Mouse (Mus musculus) embryonic facial prominence, embryonic 12.5 days (tissue): ENCODE measurements around the gene Ube4b. TPM values are rescaled to one million over a fixed set of nuclear protein-coding genes. Genes with fewer than 3 reads are reported as not detected.
"Not testable (repeated sequence)": the region's sequence is repeated elsewhere in the genome, so short reads cannot be mapped to it uniquely, and the experiment has no call there.

Experiments used
- ATAC-seq: fragments of 200-750 bp; cut with Nextera tagmentation; 2 replicates; pipeline ENCODE4 v1.8.0; 2017; ENCODE audit not compliant: insufficient number of reproducible peaks, insufficient read depth, low FRiP score, low TSS enrichment
- H3K27ac ChIP-seq: fragments of 300-500 bp; sonication (generic); 2 replicates; pipeline ENCODE4 v1.5.1; 2016; ENCODE audit warnings: mild to moderate bottlenecking
- H3K27me3 ChIP-seq: fragments of 300-500 bp; sonication (generic); 2 replicates; pipeline ENCODE4 v1.6.1; 2016; ENCODE audit warnings: mild to moderate bottlenecking, moderate library complexity
- H3K36me3 ChIP-seq: fragments of 300-500 bp; sonication (generic); 2 replicates; pipeline ENCODE4 v1.6.1; 2016; ENCODE audit warnings: mild to moderate bottlenecking
- H3K4me1 ChIP-seq: fragments of 300-500 bp; sonication (generic); 2 replicates; pipeline ENCODE4 v1.6.1; 2016
- H3K4me2 ChIP-seq: fragments of 300-500 bp; sonication (generic); replicated peaks from 2 replicates; pipeline ENCODE4 v1.6.1; 2016; ENCODE audit warnings: mild to moderate bottlenecking, moderate library complexity
- H3K4me3 ChIP-seq: fragments of 300-500 bp; sonication (generic); 2 replicates; pipeline ENCODE4 v1.5.1; 2016; ENCODE audit warnings: mild to moderate bottlenecking
- H3K9ac ChIP-seq: fragments of 300-500 bp; sonication (generic); 2 replicates; pipeline ENCODE4 v1.6.1; 2016; ENCODE audit warnings: mild to moderate bottlenecking, moderate library complexity
- H3K9me3 ChIP-seq: fragments of 300-500 bp; sonication (generic); 2 replicates; pipeline ENCODE4 v1.6.1; 2016; ENCODE audit warnings: mild to moderate bottlenecking, moderate library complexity
- WGBS: fragments of 180-500 bp; shearing (Covaris S2); methylation state at CpG from one replicate; pipeline ENCODE4 v1.1.7; 2016; 5-methylcytosine and 5-hydroxymethylcytosine counted together
- polyA plus RNA-seq: library from polyadenylated mRNA; unstranded; fragments of >200 nt; fragmentation: Nextera tagmentation; extraction: Ambion mirVana; gene quantifications from 2 replicates; pipeline ENCODE4 v1.2.1, GENCODE M21; 2016

Gene Ube4b
- 66.9 and 67.5 TPM in 2 replicates for polyA plus RNA-seq

DNA sequence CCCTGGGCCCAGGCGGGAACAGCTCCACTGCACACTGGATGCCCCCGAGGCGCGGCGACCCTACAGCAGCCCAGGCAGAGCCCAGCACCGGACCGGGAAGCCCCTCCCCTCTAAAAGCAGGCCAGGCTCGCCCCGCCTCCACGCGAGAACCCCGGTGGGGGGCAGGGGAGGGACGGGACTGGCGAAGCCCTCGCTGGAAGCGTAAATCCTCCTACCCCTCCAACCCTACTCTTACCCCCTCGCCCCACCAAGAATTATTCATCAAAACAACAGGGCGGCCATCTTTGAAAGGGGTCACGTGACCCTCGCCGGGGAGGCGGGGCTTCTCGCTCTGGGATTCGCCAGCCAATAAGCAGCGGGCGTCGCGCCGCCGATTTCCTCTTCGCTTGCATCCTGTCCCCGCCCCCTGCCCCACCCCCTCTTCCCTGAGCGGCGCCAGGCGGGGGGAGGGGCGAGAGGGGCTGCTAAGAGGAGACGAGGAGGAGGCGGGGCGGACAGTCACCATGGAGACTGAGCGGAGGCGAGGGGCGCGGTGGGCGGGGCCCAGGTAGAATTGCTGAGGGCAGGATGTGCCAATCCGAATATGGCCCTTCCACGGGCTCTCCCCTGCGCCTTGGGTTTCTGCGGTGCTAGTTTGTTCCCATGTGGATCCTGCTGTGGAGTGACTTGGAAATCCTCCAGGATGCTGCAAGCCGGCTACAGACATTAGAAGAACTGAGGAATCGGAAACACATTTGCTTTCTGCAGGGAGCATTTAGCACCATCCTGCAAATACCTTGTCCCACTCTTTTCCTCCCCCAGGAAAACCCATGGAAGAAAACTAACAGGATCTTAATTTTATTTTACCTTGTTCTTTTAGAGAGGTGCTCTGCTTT, at the start of gene Ube4b:
Ube4b (minus strand) TSS at position 425 of the 875 bp plus-strand sequence.
- Histone ChIP-seq H3K27me3 (no peaks in the 10 kb centered on the region), H3K9me3 (no peaks in the 10 kb centered on the region), H3K27ac (peak within 1 kb of the TSS; percentile 99), H3K4me3 (peak within 1 kb of the TSS; percentile 81), H3K36me3 (no peaks in the 10 kb centered on the region), H3K9ac (peak within 1 kb of the TSS; percentile 84), H3K4me1 (peaks cover 7% of the 10 kb centered on the region), H3K4me2 (peak within 1 kb of the TSS; percentile 65)
- WGBS: under 1% methylated on average over 47 of the region's 50 CpGs
- peak; percentile 92 for ATAC-seq

DNA sequence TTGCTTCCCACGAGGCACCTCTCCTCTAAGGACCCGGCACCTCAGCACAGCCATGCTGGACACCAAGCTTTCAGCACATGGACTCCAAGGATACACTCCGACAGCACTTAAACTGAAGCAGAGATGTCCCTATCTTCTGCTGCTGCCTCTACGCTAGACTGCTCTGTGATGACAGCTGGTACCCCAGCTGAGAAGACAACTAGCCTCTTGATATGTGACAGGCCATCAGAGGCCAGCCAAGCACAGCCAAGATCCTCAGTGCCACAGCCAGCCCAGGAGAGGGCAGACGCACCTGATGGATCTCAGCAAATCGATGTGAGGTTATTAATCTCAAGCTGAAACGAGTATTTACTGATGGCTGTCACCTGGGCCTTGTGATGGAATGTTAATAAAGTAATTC, 48.5 kb upstream of the Ube4b start:
- Histone ChIP-seq H3K9me3 (no peaks in the 10 kb centered on the region), H3K27ac (no peak overlapping the region), H3K4me2 (no peak overlapping the region), H3K4me1 (no peaks in the 10 kb centered on the region; the same call in 1 of the 2 replicates), H3K4me3 (no peak overlapping the region), H3K9ac (no peak overlapping the region), H3K36me3 (peaks cover 10% of the 10 kb centered on the region), H3K27me3 (no peaks in the 10 kb centered on the region)
- 83% methylated on average over 7 of the region's 7 CpGs for WGBS
- no peak for ATAC-seq

DNA sequence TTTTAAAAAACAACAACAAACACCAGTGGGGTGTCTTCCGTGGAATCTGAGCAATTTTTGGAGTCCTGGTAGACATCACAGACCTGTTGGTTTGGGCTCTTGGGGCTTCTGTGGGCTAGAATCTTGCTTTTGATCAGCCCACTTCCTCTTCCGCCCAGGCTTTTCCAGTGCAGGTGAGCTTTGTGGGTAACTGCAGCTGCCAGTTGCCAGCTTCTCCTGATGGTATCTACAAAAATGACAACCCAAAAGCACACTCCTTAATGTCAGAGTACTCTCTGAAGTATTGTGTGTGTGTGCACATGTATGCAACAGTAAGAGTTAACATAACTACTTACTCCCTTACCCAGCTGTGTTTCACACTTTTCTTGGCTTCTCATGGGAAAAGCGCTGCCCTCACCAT, 43.0 kb upstream of the Ube4b start:
- WGBS: 91% methylated on average over 3 of the region's 3 CpGs

DNA sequence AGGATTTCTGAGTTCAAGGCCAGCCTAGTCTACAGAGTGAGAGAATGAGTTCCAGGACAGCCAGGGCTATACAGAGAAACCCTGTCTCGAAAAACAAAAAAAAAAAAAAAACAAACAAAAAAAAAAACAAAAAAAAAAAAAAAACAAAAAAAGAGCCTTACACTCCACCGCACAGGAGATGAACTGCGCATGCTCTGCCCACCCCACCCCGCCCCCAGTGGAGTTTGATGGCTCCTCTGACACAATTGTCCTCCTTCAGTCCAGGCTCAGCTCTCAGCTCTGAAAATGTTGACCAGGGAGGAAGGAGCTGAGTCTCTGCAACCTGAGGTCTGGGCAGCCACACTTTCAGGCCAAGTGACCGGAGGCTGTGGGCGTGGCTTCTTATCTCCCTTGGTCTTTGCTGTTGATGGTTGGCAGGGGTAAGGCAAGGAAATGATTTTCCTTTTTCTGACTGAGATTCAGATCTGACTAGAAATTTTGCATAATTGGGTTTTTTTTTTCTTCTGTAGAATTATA, 36.9 kb upstream of the Ube4b start:
- no peaks in the 10 kb centered on the region for H3K27me3 ChIP-seq
- 68% methylated on average over 6 of the region's 6 CpGs for WGBS
- no peak overlapping the region for H3K4me3 ChIP-seq

More for the DNA sequence above, 43.0 kb upstream of the Ube4b start:
- Histone ChIP-seq H3K9me3 (no peaks in the 10 kb centered on the region), H3K27me3 (no peaks in the 10 kb centered on the region), H3K36me3 (peaks cover 32% of the 10 kb centered on the region), H3K4me3 (no peak overlapping the region), H3K4me2 (no peak overlapping the region), H3K4me1 (no peaks in the 10 kb centered on the region), H3K9ac (no peak overlapping the region), H3K27ac (no peak overlapping the region)
- no peak for ATAC-seq

DNA sequence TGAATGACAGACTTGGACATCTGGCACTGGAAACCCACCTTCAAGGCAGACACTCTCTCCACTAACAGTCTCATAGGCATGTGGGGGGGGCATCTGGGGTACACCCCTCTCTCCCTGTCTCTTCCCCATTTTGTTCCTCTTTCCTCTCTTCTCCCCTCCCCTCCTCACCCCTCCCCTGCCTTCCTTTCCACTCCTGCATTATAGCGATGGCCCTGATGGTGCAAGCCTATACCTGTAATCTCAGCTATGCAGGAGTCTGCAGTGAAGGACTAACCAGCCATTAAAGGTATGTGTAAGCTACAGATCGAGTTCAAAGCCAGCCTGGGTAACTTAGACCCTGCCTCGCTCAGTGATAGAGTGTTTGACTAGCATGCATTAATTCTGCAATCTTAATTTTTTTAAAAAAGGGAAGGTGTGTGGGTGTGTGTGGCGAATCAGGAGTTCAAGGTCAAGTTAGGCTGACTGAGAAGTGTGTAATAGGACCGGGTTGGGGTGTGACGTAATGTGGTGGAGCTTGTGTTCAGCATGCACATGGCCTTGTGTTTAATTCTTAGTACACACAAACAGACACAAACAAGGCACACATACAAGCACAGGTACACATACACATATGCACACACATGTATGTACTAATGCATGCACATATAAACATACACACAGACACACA, 35.9 kb upstream of the Ube4b start:
- H3K9ac ChIP-seq: no peak overlapping the region
- no peak overlapping the region for H3K27ac ChIP-seq
- WGBS: 83% methylated on average over 6 of the region's 6 CpGs
- H3K4me1 ChIP-seq: no peaks in the 10 kb centered on the region
- H3K4me3 ChIP-seq: no peak overlapping the region
- H3K9me3 ChIP-seq: no peaks in the 10 kb centered on the region
- no peak overlapping the region for H3K4me2 ChIP-seq
- ATAC-seq: no peak
- H3K27me3 ChIP-seq: no peaks in the 10 kb centered on the region
- H3K36me3 ChIP-seq: 0 out of 2 replicates have a peak, but pooled peaks cover 1% of the 10 kb centered on the region

More for the DNA sequence above, 36.9 kb upstream of the Ube4b start:
- Histone ChIP-seq H3K36me3 (0 out of 2 replicates have a peak, but pooled peaks cover 8% of the 10 kb centered on the region), H3K9me3 (no peaks in the 10 kb centered on the region), H3K4me1 (no peaks in the 10 kb centered on the region), H3K9ac (no peak overlapping the region), H3K27ac (no peak overlapping the region), H3K4me2 (no peak overlapping the region)
- ATAC-seq: no peak

DNA sequence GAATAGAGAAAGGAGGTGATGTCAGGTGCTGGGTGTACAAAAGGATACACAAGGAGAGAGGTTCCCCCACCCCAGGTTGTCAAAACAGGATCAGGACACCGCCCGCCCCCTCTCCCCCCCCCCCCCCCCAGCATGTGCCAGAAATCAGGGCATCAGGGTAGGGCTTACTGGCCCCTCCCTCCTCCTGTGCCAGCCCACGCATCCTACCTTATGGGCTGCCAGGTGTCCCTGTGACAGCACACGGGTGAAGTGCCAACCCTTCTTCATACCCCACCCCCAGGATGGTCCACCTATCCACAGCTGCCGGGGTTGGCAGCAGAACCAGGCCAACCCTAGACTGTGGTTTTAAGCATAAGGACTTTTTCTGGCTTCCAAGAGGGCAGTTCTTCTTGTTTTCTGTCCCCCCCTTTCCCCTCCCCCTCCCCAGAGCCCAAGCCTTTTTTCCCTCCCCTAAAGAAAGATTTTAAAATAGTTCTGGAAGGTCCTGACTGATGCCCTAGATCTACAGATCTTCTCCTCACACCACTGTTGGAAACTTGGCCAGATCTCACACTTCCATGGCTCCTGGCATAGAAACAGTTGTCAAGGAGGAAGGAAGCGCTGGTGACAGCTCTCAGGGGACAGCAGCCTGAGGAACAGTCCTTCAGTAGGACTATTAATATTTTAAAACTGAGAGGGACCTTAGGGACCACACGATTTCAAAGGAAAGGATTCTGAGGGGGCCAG, 35.2 kb upstream of the Ube4b start:
- no peaks in the 10 kb centered on the region for H3K4me1 ChIP-seq
- WGBS: 75% methylated on average over 5 of the region's 7 CpGs
- ATAC-seq: no peak
- no peak overlapping the region for H3K4me3 ChIP-seq
- H3K27me3 ChIP-seq: no peaks in the 10 kb centered on the region
- no peaks in the 10 kb centered on the region for H3K9me3 ChIP-seq
- no peak overlapping the region for H3K4me2 ChIP-seq
- no peaks in the 10 kb centered on the region for H3K36me3 ChIP-seq
- no peak overlapping the region for H3K27ac ChIP-seq
- no peak overlapping the region for H3K9ac ChIP-seq

DNA sequence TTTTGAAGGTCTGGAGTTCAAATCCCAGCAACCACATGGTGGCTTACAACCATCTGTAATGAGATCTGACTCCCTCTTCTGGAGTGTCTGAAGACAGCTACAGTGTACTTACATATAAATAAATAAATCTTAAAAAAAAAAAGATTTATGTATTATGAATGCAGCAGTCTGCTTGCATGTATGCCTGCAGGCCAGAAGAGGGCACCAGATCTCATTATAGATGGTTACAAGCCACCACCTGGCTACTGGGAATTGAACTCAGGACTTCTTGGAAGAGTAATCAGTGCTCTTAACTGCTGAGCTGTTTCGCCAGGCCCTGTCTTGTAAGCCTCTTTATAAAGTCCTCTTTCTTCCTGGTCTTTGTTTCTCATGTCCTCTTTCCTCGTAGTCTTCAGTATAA, 33.9 kb upstream of the Ube4b start:
- WGBS: 88% methylated on average over 2 of the region's 2 CpGs
- not testable (repeated sequence) for ATAC-seq, H3K27ac ChIP-seq, H3K27me3 ChIP-seq, H3K4me3 ChIP-seq, H3K9me3 ChIP-seq, H3K36me3 ChIP-seq, H3K4me2 ChIP-seq, H3K4me1 ChIP-seq, H3K9ac ChIP-seq

DNA sequence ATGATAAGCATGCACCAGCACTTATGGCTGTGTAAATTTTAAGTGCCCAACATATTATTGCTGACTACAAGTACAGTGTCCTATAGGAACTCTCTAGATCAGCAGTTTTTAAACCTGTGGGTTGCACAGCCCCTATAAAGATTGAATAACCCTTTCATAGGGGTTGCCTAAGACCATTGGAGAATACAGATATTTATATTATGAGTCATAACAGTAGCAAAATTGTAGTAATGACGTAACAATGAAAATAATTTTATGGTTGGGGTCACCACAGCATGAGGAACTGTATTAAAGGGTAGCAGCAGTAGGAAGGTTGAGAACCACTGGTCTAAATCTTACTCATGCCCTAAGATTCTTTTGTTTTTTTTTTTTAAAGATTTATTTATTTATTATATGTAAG, 32.9 kb upstream of the Ube4b start:
- H3K36me3 ChIP-seq: no peaks in the 10 kb centered on the region
- no peaks in the 10 kb centered on the region for H3K27me3 ChIP-seq
- no peak overlapping the region for H3K4me2 ChIP-seq
- no peak overlapping the region for H3K9ac ChIP-seq
- H3K4me1 ChIP-seq: no peaks in the 10 kb centered on the region
- ATAC-seq: no peak
- no peak overlapping the region for H3K4me3 ChIP-seq
- WGBS: 78% methylated on average over 1 of the region's 1 CpGs
- H3K27ac ChIP-seq: no peak overlapping the region
- H3K9me3 ChIP-seq: no peaks in the 10 kb centered on the region

DNA sequence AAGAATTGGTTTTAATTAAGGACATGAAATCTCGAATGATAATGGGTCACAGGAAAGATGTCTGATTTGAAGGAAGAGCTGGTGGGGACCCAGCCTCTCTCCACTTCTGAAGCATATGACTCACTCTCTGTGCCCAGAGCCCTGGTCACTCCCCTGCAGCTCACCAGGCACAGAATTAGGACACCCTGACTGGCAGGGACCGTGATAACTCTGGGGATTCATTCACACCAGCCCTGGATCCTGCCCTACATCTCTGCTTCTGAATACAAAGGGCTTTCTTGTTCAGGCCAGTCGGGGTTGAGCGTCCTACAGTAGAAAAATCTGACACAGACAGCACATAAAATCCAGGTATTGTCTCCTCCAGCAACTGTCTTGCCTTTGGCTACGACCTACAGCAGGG, 32.0 kb upstream of the Ube4b start:
- Histone ChIP-seq H3K4me1 (no peaks in the 10 kb centered on the region), H3K27me3 (no peaks in the 10 kb centered on the region), H3K9ac (no peak overlapping the region), H3K36me3 (no peaks in the 10 kb centered on the region), H3K4me2 (no peak overlapping the region), H3K4me3 (no peak overlapping the region), H3K27ac (no peak overlapping the region), H3K9me3 (no peaks in the 10 kb centered on the region)
- WGBS: 29% methylated on average over 5 of the region's 5 CpGs
- no peak for ATAC-seq

DNA sequence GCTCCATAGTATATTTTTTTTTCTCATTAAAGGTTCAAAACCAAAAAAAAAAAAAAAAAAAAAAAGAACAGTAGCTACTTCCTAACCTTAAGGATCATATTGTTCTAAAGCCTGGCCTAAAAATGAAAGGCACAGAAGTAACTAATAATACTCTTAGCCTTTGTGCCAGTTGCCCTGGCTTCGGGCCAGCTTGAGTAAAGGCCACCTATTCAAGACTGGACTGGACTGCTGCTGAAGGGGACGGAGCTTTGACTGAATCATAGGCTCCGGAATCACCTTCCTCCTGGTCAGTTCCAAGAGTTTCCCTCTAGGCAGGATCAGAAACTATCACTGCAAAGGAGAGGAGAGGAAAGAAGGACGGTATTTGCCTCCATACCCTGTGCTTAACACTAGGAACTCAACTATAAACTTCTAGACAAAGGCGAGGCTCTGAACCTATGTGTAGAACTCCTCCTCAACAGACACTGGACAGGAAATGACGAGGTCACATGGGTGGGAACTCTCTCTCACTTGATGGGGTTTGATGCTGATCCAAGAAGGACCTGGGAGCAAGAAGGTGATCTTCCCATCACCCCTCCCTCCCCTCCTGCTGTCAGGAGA, 31.4 kb upstream of the Ube4b start:
- 77% methylated on average over 6 of the region's 6 CpGs for WGBS
- Histone ChIP-seq H3K9ac (no peak overlapping the region), H3K4me1 (no peaks in the 10 kb centered on the region), H3K9me3 (no peaks in the 10 kb centered on the region), H3K27ac (no peak overlapping the region), H3K27me3 (no peaks in the 10 kb centered on the region), H3K4me3 (no peak overlapping the region), H3K4me2 (no peak overlapping the region), H3K36me3 (no peaks in the 10 kb centered on the region)
- ATAC-seq: no peak

DNA sequence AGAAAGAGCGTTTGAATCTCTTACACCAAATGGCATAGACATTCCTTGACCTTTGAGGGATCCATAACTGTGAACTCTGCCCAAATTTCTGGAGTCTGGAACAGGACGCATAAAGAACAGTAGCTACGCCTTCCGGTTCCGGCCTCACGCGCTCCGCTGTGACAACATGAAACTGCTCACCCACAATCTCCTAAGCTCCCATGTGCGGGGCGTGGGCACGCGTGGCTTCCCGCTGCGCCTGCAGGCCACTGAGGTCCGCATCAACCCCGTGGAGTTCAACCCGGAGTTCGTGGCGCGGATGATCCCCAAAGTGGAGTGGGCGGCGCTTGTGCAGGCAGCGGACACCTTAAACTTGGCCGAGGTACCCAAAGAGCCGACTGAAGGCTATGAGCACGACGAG, 30.6 kb upstream of the Ube4b start:
- H3K27me3 ChIP-seq, H3K9me3 ChIP-seq, H3K4me2 ChIP-seq, H3K9ac ChIP-seq, H3K4me1 ChIP-seq, ATAC-seq, H3K4me3 ChIP-seq, H3K36me3 ChIP-seq, H3K27ac ChIP-seq: not testable (repeated sequence)
- WGBS: 88% methylated on average over 27 of the region's 27 CpGs
